Mouse (Mus musculus) midbrain, postnatal 0 days (tissue): ENCODE data around the gene Ak5. TPM values are rescaled to one million over a fixed set of nuclear protein-coding genes. Genes with fewer than 3 reads are reported as not detected.
"Not testable (repeated sequence)": the region's sequence is repeated elsewhere in the genome, so short reads cannot be mapped to it uniquely, and the experiment has no call there.

Source experiments
- ATAC-seq: fragments of 200-750 bp; cut with Nextera tagmentation; 2 replicates; pipeline ENCODE4 v1.8.0; 2017; ENCODE audit warnings: moderate number of reproducible peaks, mild to moderate bottlenecking, moderate TSS enrichment, moderate library complexity; ENCODE audit not compliant: low FRiP score
- DNase-seq: peaks from one replicate; pipeline ENCODE4 v3.0.0-alpha.2; 2015; ENCODE audit warnings: low spot score
- H3K27ac ChIP-seq: fragments of 300-500 bp; sonication (generic); 2 replicates; pipeline ENCODE4 v1.5.1; 2014; ENCODE audit warnings: low read depth, mild to moderate bottlenecking, low read length, mixed read lengths
- H3K27me3 ChIP-seq: fragments of 300-500 bp; sonication (generic); 2 replicates; pipeline ENCODE4 v1.6.1; 2014; ENCODE audit warnings: low read length, control low read depth, mixed read lengths; ENCODE audit not compliant: insufficient read depth
- H3K36me3 ChIP-seq: fragments of 300-500 bp; sonication (generic); 2 replicates; pipeline ENCODE4 v1.6.1; 2014; ENCODE audit warnings: low read length, control low read depth, mixed read lengths; ENCODE audit not compliant: insufficient read depth
- H3K4me1 ChIP-seq: fragments of 300-500 bp; sonication (generic); 2 replicates; pipeline ENCODE4 v1.6.1; 2014; ENCODE audit warnings: mild to moderate bottlenecking, control low read depth, antibody characterized with exemption, low read length, mixed read lengths; ENCODE audit not compliant: insufficient read depth
- H3K4me2 ChIP-seq: fragments of 300-500 bp; sonication (generic); 2 replicates; pipeline ENCODE4 v1.6.1; 2014; ENCODE audit warnings: low read depth, mild to moderate bottlenecking, low read length, mixed read lengths; ENCODE audit not compliant: poor library complexity, severe bottlenecking
- H3K4me3 ChIP-seq: fragments of 300-500 bp; sonication (generic); 2 replicates; pipeline ENCODE4 v1.5.1; 2014; ENCODE audit warnings: low read depth, mild to moderate bottlenecking, low read length, moderate library complexity
- H3K9ac ChIP-seq: fragments of 300-500 bp; sonication (generic); replicated peaks from 2 replicates; pipeline ENCODE4 v1.6.1; 2014; ENCODE audit warnings: mild to moderate bottlenecking, low read length, moderate library complexity, mixed read lengths; ENCODE audit not compliant: poor library complexity, severe bottlenecking
- H3K9me3 ChIP-seq: fragments of 300-500 bp; sonication (generic); 2 replicates; pipeline ENCODE4 v1.6.1; 2016; ENCODE audit warnings: low read length, control low read depth
- CTCF ChIP-seq: IDR thresholded peaks from 2 replicates; pipeline ENCODE4 v1.5.1; 2016; ENCODE audit warnings: antibody characterized with exemption, mild to moderate bottlenecking
- WGBS: fragments of 180-500 bp; shearing (Covaris S2); extraction: QIAGEN DNeasy Blood & Tissue Kit; methylation state at CpG from one replicate; pipeline ENCODE4 v1.1.7; 2014; 5-methylcytosine and 5-hydroxymethylcytosine counted together
- polyA plus RNA-seq: library from polyadenylated mRNA; unstranded; fragments of >200 nt; fragmentation: Nextera tagmentation; extraction: Ambion mirVana; gene quantifications from 2 replicates; pipeline ENCODE4 v1.2.1, GENCODE M21; 2015
- total RNA-seq: library from RNA; depleted of rRNA; stranded (reverse); fragments of >200 nt; gene quantifications from 2 replicates; pipeline ENCODE4 v1.2.3, GENCODE M21; 2014

Ak5 gene
- total and polyA plus RNA-seq, 2 experiments from 2014 or later, result 14.0 to 22.3 TPM

DNA sequence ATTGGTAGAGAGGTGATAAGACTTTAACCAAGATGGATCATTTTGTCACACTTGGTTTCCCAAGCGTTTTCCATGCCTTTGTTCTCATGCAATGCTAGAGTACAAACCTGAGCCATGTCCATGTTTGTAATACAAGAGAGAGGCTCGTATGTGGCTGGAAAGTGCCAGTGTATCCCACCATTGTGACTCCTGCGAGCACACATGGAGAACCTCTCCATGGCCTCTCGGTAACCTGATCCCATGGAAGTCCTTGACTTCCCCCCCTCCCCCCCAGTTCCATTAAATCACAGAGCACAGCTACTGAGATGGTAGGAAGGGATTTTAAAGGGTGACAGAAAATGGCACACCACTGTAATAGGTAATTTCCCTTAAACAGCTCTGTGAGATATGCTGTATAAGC, 207.4 kb downstream of the Ak5 start:
- no peak for TF ChIP-seq CTCF
- Histone ChIP-seq H3K27ac (no peak overlapping the region), H3K4me2 (no peak overlapping the region), H3K4me3 (no peak overlapping the region), H3K9me3 (no peaks in the 10 kb centered on the region), H3K36me3 (peaks cover 24% of the 10 kb centered on the region), H3K9ac (no peak overlapping the region), H3K27me3 (no peaks in the 10 kb centered on the region), H3K4me1 (no peaks in the 10 kb centered on the region)
- ATAC-seq (no peak), DNase-seq (no peak)
- WGBS, result 62% methylated on average over 4 of the region's 4 CpGs

DNA sequence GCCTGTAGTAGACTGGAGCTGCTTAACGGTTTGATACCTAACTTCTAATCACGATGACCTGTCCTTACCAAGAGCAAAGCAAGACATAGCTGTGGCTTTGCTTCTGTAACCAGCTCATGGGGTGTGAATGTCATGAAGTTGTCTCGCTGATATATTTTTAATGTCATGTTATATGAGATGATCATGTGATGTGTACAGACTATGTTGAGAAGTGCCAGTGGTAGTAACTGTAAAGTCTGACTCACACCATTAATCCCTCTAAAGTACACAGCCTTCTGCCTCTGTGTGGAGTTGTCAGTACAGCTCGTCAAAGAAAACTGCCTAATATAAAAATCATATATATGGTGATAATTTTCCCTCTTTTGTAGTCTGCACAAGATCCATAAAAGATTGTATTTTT, 209.3 kb downstream of the Ak5 start:
- ATAC-seq, result not testable (repeated sequence)
- peaks cover 29% of the 10 kb centered on the region for H3K36me3 ChIP-seq

DNA sequence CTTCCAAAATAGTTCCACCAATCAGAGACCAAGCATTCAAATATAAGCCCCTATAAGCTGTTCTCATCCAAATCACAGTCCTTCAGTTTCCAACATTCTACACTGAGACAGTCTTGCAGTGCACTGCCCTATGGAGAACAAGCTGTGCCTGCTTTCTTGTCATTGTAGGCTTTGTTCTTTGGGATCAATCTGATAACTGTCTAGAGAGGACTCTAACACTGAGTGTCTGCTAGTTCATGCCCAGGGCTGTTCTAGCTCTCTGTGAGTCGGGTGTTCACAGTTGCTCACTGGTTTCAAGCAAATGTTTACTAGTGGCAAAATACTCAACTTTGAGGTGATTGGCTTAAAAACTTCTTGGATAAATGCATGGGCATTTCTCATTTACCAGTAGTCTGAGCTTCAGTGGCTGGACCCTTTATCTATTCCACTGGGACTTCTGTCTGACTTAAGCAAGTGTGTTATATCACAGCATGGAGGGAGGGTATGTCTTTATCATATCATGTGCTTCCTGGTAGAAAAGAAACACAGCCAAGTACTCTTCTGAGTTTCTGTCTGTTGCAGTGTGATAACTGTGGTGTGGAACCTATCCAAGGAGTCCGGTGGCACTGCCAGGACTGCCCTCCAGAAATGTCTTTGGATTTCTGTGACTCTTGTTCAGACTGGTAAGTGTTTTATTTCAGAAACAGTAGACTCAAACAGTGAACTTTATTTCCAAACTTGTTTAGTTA, 210.7 kb downstream of the Ak5 start:
- Histone ChIP-seq H3K4me3 (no peak overlapping the region), H3K9me3 (no peaks in the 10 kb centered on the region), H3K9ac (no peak overlapping the region), H3K27me3 (no peaks in the 10 kb centered on the region), H3K27ac (no peak overlapping the region), H3K36me3 (peaks cover 22% of the 10 kb centered on the region), H3K4me2 (no peak overlapping the region), H3K4me1 (no peaks in the 10 kb centered on the region)
- WGBS, result 93% methylated on average over 2 of the region's 2 CpGs
- no peak for TF ChIP-seq CTCF
- ATAC-seq (no peak), DNase-seq (no peak)

More for the DNA sequence above, 209.3 kb downstream of the Ak5 start:
- H3K9me3 ChIP-seq, H3K4me1 ChIP-seq, H3K27ac ChIP-seq, H3K4me3 ChIP-seq, H3K9ac ChIP-seq, DNase-seq, H3K27me3 ChIP-seq, H3K4me2 ChIP-seq: not testable (repeated sequence)
- 96% methylated on average over 4 of the region's 4 CpGs for WGBS

DNA sequence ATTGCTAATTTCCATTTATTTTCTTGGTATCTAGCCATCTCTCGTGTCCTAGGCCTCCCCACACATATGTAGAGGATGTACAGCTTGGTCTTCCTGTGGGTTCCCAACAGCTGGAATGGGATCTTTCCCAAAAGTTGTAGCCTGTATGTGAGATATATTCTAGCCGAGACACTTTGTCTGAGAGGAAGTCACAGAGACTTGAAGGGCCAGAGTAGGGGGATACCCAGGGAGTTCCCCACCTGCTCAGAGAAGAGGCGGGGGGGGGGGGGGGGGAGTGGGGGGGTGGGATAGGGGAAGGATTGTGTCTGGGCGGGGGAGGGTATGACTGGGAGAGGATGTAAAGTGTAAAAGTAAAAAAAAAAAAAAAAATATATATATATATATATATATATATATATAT, 215.0 kb downstream of the Ak5 start:
- 92% methylated on average over 3 of the region's 4 CpGs for WGBS
- no peak for TF ChIP-seq CTCF
- Histone ChIP-seq H3K9ac (no peak overlapping the region), H3K9me3 (no peaks in the 10 kb centered on the region), H3K27ac (no peak overlapping the region), H3K4me3 (no peak overlapping the region), H3K4me2 (no peak overlapping the region), H3K27me3 (no peaks in the 10 kb centered on the region), H3K36me3 (peaks cover 23% of the 10 kb centered on the region), H3K4me1 (no peaks in the 10 kb centered on the region)
- ATAC-seq (no peak), DNase-seq (no peak)

DNA sequence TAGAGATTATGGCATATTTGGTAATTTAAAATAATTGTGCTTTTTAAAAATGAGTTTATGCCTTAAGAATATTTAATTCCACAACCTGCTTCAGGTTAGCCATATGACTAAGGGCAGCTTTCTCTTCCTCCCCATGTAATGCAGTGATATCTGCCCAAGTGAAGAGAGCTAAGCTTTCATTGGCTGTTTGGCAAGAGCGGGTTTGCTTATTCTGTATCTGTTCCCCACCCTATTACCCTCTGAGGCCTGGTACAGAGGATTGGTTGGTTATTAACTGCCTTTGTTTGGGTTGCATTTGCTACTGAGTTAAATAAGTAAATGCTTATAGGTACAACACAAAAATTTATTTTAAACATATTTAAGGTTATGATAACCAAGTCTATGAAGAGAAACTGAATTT, 221.2 kb downstream of the Ak5 start:
- no peak overlapping the region for H3K4me2 ChIP-seq
- WGBS, result 95% methylated on average over 1 of the region's 1 CpGs
- H3K4me3 ChIP-seq, result no peak overlapping the region
- no peak for TF ChIP-seq CTCF
- H3K27ac ChIP-seq, result no peak overlapping the region
- no peak overlapping the region for H3K9ac ChIP-seq
- no peaks in the 10 kb centered on the region for H3K4me1 ChIP-seq
- H3K27me3 ChIP-seq, result no peaks in the 10 kb centered on the region
- ATAC-seq (no peak), DNase-seq (no peak)
- H3K36me3 ChIP-seq, result peaks cover 10% of the 10 kb centered on the region
- no peaks in the 10 kb centered on the region for H3K9me3 ChIP-seq

DNA sequence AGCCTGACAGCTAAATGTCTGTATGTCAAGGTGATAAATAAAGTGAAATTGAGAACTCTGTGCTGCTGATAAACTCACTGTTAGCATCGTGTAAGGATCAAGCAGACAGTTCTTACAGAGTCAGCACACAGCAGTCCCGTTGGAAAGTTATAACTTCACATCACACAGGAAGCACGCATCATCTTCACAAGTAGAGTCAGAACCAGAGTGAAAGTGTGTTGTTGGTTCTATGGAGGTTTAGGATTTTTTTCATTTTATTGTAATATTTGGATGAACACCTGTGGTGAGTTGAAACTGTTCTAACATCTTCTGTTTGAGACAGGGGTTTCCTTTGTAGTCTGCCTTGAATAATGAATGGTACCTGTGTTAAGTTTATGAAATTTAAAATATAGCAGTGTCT, 224.0 kb downstream of the Ak5 start:
- no peak for DNase-seq
- H3K36me3 ChIP-seq, result no peaks in the 10 kb centered on the region
- TF ChIP-seq CTCF, result no peak
- H3K27ac ChIP-seq, result no peak overlapping the region
- no peak for ATAC-seq
- no peak overlapping the region for H3K4me2 ChIP-seq
- H3K27me3 ChIP-seq, result no peaks in the 10 kb centered on the region
- H3K4me3 ChIP-seq, result no peak overlapping the region
- no peaks in the 10 kb centered on the region for H3K9me3 ChIP-seq
- H3K9ac ChIP-seq, result no peak overlapping the region
- WGBS, result 91% methylated on average over 3 of the region's 3 CpGs
- H3K4me1 ChIP-seq, result no peaks in the 10 kb centered on the region
